Comparison of ENCODE assay signal across 35 mouse cellular contexts in the genomic region with DNA sequence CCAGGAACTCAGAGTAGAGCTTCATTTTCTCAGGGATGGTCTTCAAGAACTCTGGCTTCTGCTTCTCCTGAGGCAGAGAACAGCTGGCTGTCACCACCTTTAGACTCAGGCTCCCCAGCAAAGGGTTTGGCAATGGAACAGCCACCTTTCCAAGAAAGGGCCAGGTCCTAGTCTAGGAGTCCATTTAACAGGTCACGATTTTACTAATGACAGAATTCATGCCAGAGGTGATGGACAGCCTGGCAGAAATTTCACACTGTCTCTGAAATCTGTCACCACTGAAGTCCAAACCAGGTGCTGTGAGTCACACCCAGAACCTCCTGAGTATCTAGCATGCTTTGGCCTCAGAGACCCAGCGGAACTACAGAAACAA. TPM values are rescaled to one million over a fixed set of nuclear protein-coding genes. Genes with fewer than 3 reads are reported as not detected.
DNase-seq lines count a peak whose midpoint lies in the region; ATAC-seq and TF ChIP-seq lines count a peak whose summit lies in the region.
"Had no signal": no experiment of that assay in that cellular context is flagged by ENCODE, and none has a peak within 500 bp of the region (broad histone marks: within the 10 kb centered on the region; RNA-seq: fewer than 3 reads in every experiment).

No protein-coding gene starts in this region.

- H3K4me3 ChIP-seq in kidney, embryonic 16.5 days (ENCODE audit: low read length) = no peak overlapping the region
- H3K4me3 ChIP-seq in layer of hippocampus, adult 2 months = peak overlapping the region; percentile 61
- H3K4me3 ChIP-seq in liver, embryonic 13.5 days (replicated peaks) = no peak overlapping the region
- no peak overlapping the region for H3K4me3 ChIP-seq in liver, embryonic 16.5 days (ENCODE audit: low read depth, low read length)
- H3K4me3 ChIP-seq: forebrain, embryonic 13.5 days; heart, embryonic 13.5 days; hindbrain, embryonic 10.5 days; hindbrain, embryonic 15.5 days; limb, embryonic 10.5 days; limb, embryonic 15.5 days; lung, embryonic 15.5 days; midbrain, embryonic 10.5 days; myocyte; neural tube, embryonic 12.5 days had no signal

- no peaks in the 10 kb centered on the region for H3K27me3 ChIP-seq in kidney, embryonic 16.5 days (ENCODE audit: insufficient read depth, low read length)
- H3K27me3 ChIP-seq in liver, embryonic 13.5 days = no peaks in the 10 kb centered on the region
- no peaks in the 10 kb centered on the region for H3K27me3 ChIP-seq in liver, embryonic 16.5 days (ENCODE audit: control insufficient read depth, insufficient read depth, low read depth, low read length)
- H3K27me3 ChIP-seq: forebrain, embryonic 13.5 days; hindbrain, embryonic 15.5 days; limb, embryonic 15.5 days; lung, embryonic 15.5 days; neural tube, embryonic 12.5 days had no signal

- ATAC-seq in kidney, embryonic 16.5 days (ENCODE audit: low FRiP score, low TSS enrichment) = no peak
- no peak for ATAC-seq in liver, embryonic 13.5 days (ENCODE audit: low read depth)
- no peak for ATAC-seq in liver, embryonic 16.5 days (ENCODE audit: low read depth)
- ATAC-seq: forebrain, embryonic 13.5 days; inflammation-experienced regulatory T-cells, adult 6 months had no signal

- H3K9ac ChIP-seq in kidney, embryonic 16.5 days (replicated peaks; ENCODE audit: low read length) = no peak overlapping the region
- H3K9ac ChIP-seq in liver, embryonic 13.5 days = no peak overlapping the region
- no peak overlapping the region for H3K9ac ChIP-seq in liver, embryonic 16.5 days (ENCODE audit: low read depth, low read length)
- H3K9ac ChIP-seq: forebrain, embryonic 13.5 days; heart, embryonic 13.5 days; hindbrain, embryonic 15.5 days; limb, embryonic 15.5 days; lung, embryonic 15.5 days; neural tube, embryonic 12.5 days had no signal

- no peak overlapping the region for H3K27ac ChIP-seq in kidney, embryonic 16.5 days (ENCODE audit: low read length)
- H3K27ac ChIP-seq in layer of hippocampus, adult 2 months = peak overlapping the region; percentile 95
- H3K27ac ChIP-seq in liver, embryonic 13.5 days = no peak overlapping the region
- no peak overlapping the region for H3K27ac ChIP-seq in liver, embryonic 16.5 days (ENCODE audit: low read length)
- H3K27ac ChIP-seq: forebrain, embryonic 13.5 days; heart, embryonic 13.5 days; hindbrain, embryonic 10.5 days; hindbrain, embryonic 15.5 days; kidney, postnatal 0 days; limb, embryonic 10.5 days; limb, embryonic 15.5 days; lung, embryonic 15.5 days; midbrain, embryonic 10.5 days; neural tube, embryonic 12.5 days had no signal

- H3K4me1 ChIP-seq in kidney, embryonic 16.5 days (ENCODE audit: insufficient read depth, low read length) = peaks cover 23% of the 10 kb centered on the region
- H3K4me1 ChIP-seq in liver, embryonic 13.5 days (replicated peaks) = peaks cover 22% of the 10 kb centered on the region
- peaks cover 7% of the 10 kb centered on the region for H3K4me1 ChIP-seq in liver, embryonic 16.5 days (ENCODE audit: control insufficient read depth, low read depth, low read length)

- 90% methylated on average over 2 of the region's 2 CpGs for WGBS in kidney, embryonic 16.5 days
- WGBS in liver, embryonic 13.5 days (ENCODE audit: insufficient replicate concordance) = 62% methylated on average over 2 of the region's 2 CpGs
- 74% methylated on average over 2 of the region's 2 CpGs for WGBS in liver, embryonic 16.5 days (ENCODE audit: insufficient replicate concordance)

- no peaks in the 10 kb centered on the region for H3K9me3 ChIP-seq in kidney, embryonic 16.5 days (ENCODE audit: low read length)
- no peaks in the 10 kb centered on the region for H3K9me3 ChIP-seq in liver, embryonic 13.5 days (replicated peaks)
- H3K9me3 ChIP-seq in liver, embryonic 16.5 days (replicated peaks; ENCODE audit: control insufficient read depth, low read length) = no peaks in the 10 kb centered on the region
- H3K9me3 ChIP-seq: forebrain, embryonic 13.5 days; heart, embryonic 13.5 days; hindbrain, embryonic 10.5 days; hindbrain, embryonic 15.5 days; limb, embryonic 10.5 days; limb, embryonic 15.5 days; lung, embryonic 15.5 days; midbrain, embryonic 10.5 days; neural tube, embryonic 12.5 days had no signal

- no peak overlapping the region for H3K4me2 ChIP-seq in kidney, embryonic 16.5 days (replicated peaks; ENCODE audit: low read depth, low read length)
- H3K4me2 ChIP-seq in liver, embryonic 13.5 days = 0 out of 2 replicates have a peak overlapping the region, but pooled peaks have one; percentile 3
- H3K4me2 ChIP-seq in liver, embryonic 16.5 days (ENCODE audit: low read depth, low read length) = 0 out of 2 replicates have a peak overlapping the region, but pooled peaks have one; percentile 6
- H3K4me2 ChIP-seq: forebrain, embryonic 13.5 days; heart, embryonic 13.5 days; hindbrain, embryonic 15.5 days; limb, embryonic 15.5 days; lung, embryonic 15.5 days; neural tube, embryonic 12.5 days had no signal

- DNase-seq in kidney, adult 18-20 months = peak; percentile 36
- DNase-seq in layer of hippocampus, adult 2 months (ENCODE audit: low spot score in 2 of 2) = no peak
- DNase-seq in layer of hippocampus, adult 9-11 months = no peak
- DNase-seq in liver, embryonic 13.5 days = no peak
- DNase-seq in cerebellum, postnatal 10 days = no peak
- DNase-seq: adrenal gland, postnatal 36 days; B cell, adult 2 months; cerebellum, adult 18-20 months; cerebellum, postnatal 25 days; gastrocnemius, postnatal 14 days; heart, adult 18-20 months; heart, postnatal 10 days; right cerebral cortex, adult 18-20 months; spleen, adult 18-20 months; thymus, postnatal 4 days had no signal

- H3K36me3 ChIP-seq in kidney, embryonic 16.5 days (ENCODE audit: insufficient read depth, low read length) = no peaks in the 10 kb centered on the region
- H3K36me3 ChIP-seq in liver, embryonic 13.5 days = no peaks in the 10 kb centered on the region
- no peaks in the 10 kb centered on the region for H3K36me3 ChIP-seq in liver, embryonic 16.5 days (ENCODE audit: control insufficient read depth, insufficient read depth)
- H3K36me3 ChIP-seq: heart, embryonic 13.5 days; hindbrain, embryonic 10.5 days; hindbrain, embryonic 15.5 days; limb, embryonic 10.5 days; limb, embryonic 15.5 days; lung, embryonic 15.5 days; midbrain, embryonic 10.5 days; neural tube, embryonic 12.5 days had no signal

- no peak for TF ChIP-seq CTCF in layer of hippocampus, adult 2 months (conservative IDR thresholded peaks at IDR 0.05)

RNA-seq across cellular contexts. Expression of a gene that starts 2.8 kb away (rescaled TPM):
- 109 and 124 TPM in 2 replicates for polyA plus RNA-seq in kidney, embryonic 16.5 days (2015; fragmentation: Nextera tagmentation; extraction: Ambion mirVana)
- total RNA-seq in layer of hippocampus, adult 2 months (2021) = 100 to 1,000 TPM; 350 to 371 TPM
- 264 and 265 TPM in 2 replicates for polyA plus RNA-seq in liver, embryonic 13.5 days (2015; fragmentation: Nextera tagmentation; extraction: Ambion mirVana)
- polyA plus RNA-seq in liver, embryonic 16.5 days (2015; fragmentation: Nextera tagmentation; extraction: Ambion mirVana) = 376 and 435 TPM in 2 replicates

RNA-seq across cellular contexts. Expression of a gene that starts 28.7 kb away (rescaled TPM):
- polyA plus RNA-seq in kidney, embryonic 16.5 days (2015; fragmentation: Nextera tagmentation; extraction: Ambion mirVana) = 115 and 132 TPM in 2 replicates
- 1 to 10 TPM; 2.3 to 3.6 TPM for total RNA-seq in layer of hippocampus, adult 2 months (2021)
- 5.9 and 6.1 TPM in 2 replicates for polyA plus RNA-seq in liver, embryonic 13.5 days (2015; fragmentation: Nextera tagmentation; extraction: Ambion mirVana)
- polyA plus RNA-seq in liver, embryonic 16.5 days (2015; fragmentation: Nextera tagmentation; extraction: Ambion mirVana) = 6.9 and 10.4 TPM in 2 replicates
- polyA plus RNA-seq: inflammation-experienced regulatory T-cells, adult 6 months had no signal

RNA-seq across cellular contexts. Expression of a gene that starts 29.7 kb away (rescaled TPM):
- polyA plus RNA-seq in kidney, embryonic 16.5 days (2015; fragmentation: Nextera tagmentation; extraction: Ambion mirVana) = 19.8 and 20.4 TPM in 2 replicates
- total RNA-seq in layer of hippocampus, adult 2 months (2021) = 10 to 100 TPM; 11.5 to 12.3 TPM
- polyA plus RNA-seq in liver, embryonic 13.5 days (2015; fragmentation: Nextera tagmentation; extraction: Ambion mirVana) = 17.9 and 19.6 TPM in 2 replicates
- 16.8 and 17.0 TPM in 2 replicates for polyA plus RNA-seq in liver, embryonic 16.5 days (2015; fragmentation: Nextera tagmentation; extraction: Ambion mirVana)

RNA-seq across cellular contexts. Expression of a gene that starts 45.9 kb away (rescaled TPM):
- 0.18 and 0.24 TPM in 2 replicates for polyA plus RNA-seq in kidney, embryonic 16.5 days (2015; fragmentation: Nextera tagmentation; extraction: Ambion mirVana)
- total RNA-seq in layer of hippocampus, adult 2 months (2021) = not detected
- polyA plus RNA-seq in liver, embryonic 13.5 days (2015; fragmentation: Nextera tagmentation; extraction: Ambion mirVana) = 11.4 and 11.8 TPM in 2 replicates
- 13.9 and 16.3 TPM in 2 replicates for polyA plus RNA-seq in liver, embryonic 16.5 days (2015; fragmentation: Nextera tagmentation; extraction: Ambion mirVana)
- total RNA-seq: adrenal gland, adult 2 months; adrenal gland, postnatal 36 days; gastrocnemius, postnatal 14 days; heart, adult 18-20 months; heart, postnatal 10 days; left cerebral cortex, postnatal 10 days; megakaryocyte progenitor cell, adult 5-6 weeks; midbrain, postnatal 0 days had no signal
- polyA plus RNA-seq: brain, embryonic 14.5 days; embryonic facial prominence, embryonic 11.5 days; heart, embryonic 13.5 days; hindbrain, embryonic 10.5 days; inflammation-experienced regulatory T-cells, adult 6 months; limb, embryonic 10.5 days; limb, embryonic 15.5 days; midbrain, embryonic 10.5 days; midbrain, postnatal 0 days; myocyte; neural tube, embryonic 12.5 days had no signal

Comparison
In these comparisons a context has a peak if more than half of its experiments do, and no peak if none do; other contexts are left out.
1. RNA of a gene that starts 28.7 kb away (polyA plus RNA-seq): 115 to 132 TPM in kidney, embryonic 16.5 days; 6.9 to 10.4 TPM in liver, embryonic 16.5 days and 5.9 to 6.1 TPM in liver, embryonic 13.5 days; every median in the first group is over 10 times any median in the second.